Mouse (Mus musculus): ENCODE data around the gene Dusp1. TPM values are rescaled to one million over a fixed set of nuclear protein-coding genes. Genes with fewer than 3 reads are reported as not detected.

Gene Dusp1
- polyA plus RNA-seq, 1 experiment = 107 TPM

DNA sequence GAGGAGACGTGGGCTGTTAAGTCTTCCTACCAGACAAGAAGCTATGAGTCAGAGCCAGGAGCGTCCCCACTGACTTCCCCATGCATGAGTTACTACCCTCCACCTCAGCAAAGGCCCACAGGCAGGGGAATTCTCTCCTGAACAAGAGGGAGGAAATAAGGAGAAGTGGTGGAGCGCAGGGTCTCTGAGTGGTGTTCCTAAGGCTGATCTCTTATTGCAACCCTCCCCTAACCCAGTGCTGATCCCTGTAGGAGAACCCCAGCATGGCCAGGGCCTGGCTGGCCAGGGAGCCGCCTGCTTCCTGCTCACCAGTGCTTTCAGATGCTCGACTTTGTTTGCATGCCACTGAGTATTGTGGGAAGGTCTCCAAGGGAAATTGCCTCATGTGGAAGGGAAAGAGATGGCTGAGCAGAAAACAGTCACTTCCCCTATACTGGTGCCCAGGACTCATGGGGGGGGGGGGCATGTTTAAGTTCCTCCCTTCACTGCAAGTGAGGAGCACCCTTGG, 64.5 kb downstream of the Dusp1 start:
- TF ChIP-seq GATA1 (IDR thresholded peaks at IDR 0.05; ENCODE audit: low read length) (no peak), TAL1 (IDR thresholded peaks at IDR 0.05; ENCODE audit: low read length) (no peak)
- H3K4me1 ChIP-seq (ENCODE audit: control insufficient read depth) = no peaks in the 10 kb centered on the region
- H3K27me3 ChIP-seq (ENCODE audit: control insufficient read depth) = peaks cover 2% of the 10 kb centered on the region
- H3K36me3 ChIP-seq (ENCODE audit: control insufficient read depth) = no peaks in the 10 kb centered on the region; the same call in 1 of the 2 replicates
- no peak overlapping the region for H3K4me3 ChIP-seq (replicated peaks)
- peaks cover 21% of the 10 kb centered on the region for H3K9me3 ChIP-seq (ENCODE audit: control insufficient read depth, low read length)

DNA sequence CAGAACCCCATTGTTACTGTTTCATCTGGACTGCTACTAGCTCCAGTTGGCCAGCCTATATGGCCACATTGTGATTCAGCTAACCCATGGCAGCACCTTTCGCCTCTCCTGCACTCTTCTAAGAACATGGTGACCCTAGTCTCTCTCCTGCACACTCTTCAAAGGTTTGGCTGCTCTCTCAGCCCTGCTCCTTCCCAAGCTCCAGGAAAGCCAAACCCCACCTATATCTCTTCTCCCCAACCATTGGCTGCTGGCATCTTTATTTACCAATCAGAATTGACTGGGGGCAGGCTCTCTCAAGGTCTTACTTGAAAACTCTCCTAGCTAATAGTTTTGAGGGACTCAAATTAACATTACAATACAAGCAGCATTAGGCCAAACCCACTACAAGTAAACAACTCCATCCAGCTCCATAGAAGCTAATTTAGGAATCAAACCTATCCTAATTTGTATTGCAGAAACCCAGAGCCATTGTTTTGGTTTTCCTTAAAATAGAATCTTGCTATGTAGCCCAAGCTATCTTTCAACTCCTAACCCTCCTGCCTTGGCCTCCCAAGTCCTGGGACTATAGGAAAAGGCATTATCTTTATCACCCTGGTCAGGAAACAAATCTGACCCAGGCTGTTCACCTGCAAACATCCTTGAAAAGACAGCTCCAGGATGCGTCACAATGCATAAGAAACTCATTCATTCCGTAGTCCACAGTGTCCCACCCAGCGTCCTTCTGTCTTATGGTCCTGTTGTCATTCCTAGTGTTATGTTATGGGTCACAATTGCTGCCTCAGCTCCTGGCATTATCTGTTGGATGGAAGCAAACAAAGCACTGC, 67.1 kb downstream of the Dusp1 start:
- peaks cover 26% of the 10 kb centered on the region for H3K9me3 ChIP-seq (ENCODE audit: control insufficient read depth, low read length)

DNA sequence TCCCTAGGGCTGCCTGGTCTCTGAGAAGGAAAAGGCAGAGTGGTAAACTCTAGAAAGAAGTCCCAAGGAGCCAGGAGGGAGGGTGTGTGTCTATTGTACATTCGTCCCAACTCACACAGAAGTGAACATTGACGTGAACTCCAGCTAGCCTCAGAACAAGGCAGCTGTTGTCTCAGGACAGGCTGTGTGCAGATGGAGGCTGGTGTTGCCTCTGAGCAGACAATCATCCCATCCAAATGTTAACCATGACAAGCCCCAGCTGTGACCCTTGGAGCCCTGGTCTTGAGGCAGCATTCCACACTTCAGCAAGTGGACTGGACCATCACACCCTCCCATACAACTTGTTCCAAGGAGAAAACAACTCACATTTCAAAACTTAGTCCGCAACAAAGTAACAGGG, 69.7 kb downstream of the Dusp1 start:
- Histone ChIP-seq H3K4me1 (ENCODE audit: control insufficient read depth) (no peaks in the 10 kb centered on the region), H3K36me3 (ENCODE audit: control insufficient read depth) (no peaks in the 10 kb centered on the region), H3K9me3 (ENCODE audit: control insufficient read depth, low read length) (peaks cover 26% of the 10 kb centered on the region), H3K27me3 (ENCODE audit: control insufficient read depth) (no peaks in the 10 kb centered on the region; the same call in 1 of the 2 replicates), H3K4me3 (replicated peaks) (no peak overlapping the region)
- TF ChIP-seq TAL1 (IDR thresholded peaks at IDR 0.05; ENCODE audit: low read length) (no peak), GATA1 (IDR thresholded peaks at IDR 0.05; ENCODE audit: low read length) (no peak)

More for the DNA sequence above, 67.1 kb downstream of the Dusp1 start:
- H3K4me3 ChIP-seq (replicated peaks) = no peak overlapping the region
- TF ChIP-seq TAL1 (IDR thresholded peaks at IDR 0.05; ENCODE audit: low read length) (no peak), GATA1 (IDR thresholded peaks at IDR 0.05; ENCODE audit: low read length) (no peak)
- no peaks in the 10 kb centered on the region for H3K4me1 ChIP-seq (ENCODE audit: control insufficient read depth)
- H3K27me3 ChIP-seq (ENCODE audit: control insufficient read depth) = no peaks in the 10 kb centered on the region; the same call in none of the 2 replicates
- no peaks in the 10 kb centered on the region for H3K36me3 ChIP-seq (ENCODE audit: control insufficient read depth)

DNA sequence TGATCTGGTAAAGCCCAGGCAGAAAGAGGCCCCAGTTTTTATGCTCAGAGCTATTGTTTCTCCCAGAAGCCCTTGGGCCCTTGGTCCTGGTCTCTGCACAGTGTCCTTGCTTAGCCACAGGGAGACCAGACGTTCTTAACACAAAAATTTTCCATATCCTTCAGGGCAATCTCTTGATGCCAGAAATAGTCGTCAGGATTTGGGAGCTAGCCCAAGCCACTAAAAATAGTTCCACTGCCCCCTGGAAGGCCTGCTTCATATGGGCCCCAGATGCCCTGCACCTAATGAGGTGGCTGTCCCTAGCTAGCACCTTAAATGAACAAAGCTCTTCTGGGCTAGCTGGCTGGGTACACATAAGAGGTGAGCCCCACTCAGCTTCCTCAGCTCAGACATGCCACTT, 71.0 kb downstream of the Dusp1 start:
- no peaks in the 10 kb centered on the region for H3K4me1 ChIP-seq (ENCODE audit: control insufficient read depth)
- no peak overlapping the region for H3K4me3 ChIP-seq (replicated peaks)
- TF ChIP-seq GATA1 (IDR thresholded peaks at IDR 0.05; ENCODE audit: low read length) = no peak
- no peak for TF ChIP-seq TAL1 (IDR thresholded peaks at IDR 0.05; ENCODE audit: low read length)
- H3K36me3 ChIP-seq (ENCODE audit: control insufficient read depth) = no peaks in the 10 kb centered on the region
- H3K9me3 ChIP-seq (ENCODE audit: control insufficient read depth, low read length) = peaks cover 22% of the 10 kb centered on the region
- no peaks in the 10 kb centered on the region; the same call in 1 of the 2 replicates for H3K27me3 ChIP-seq (ENCODE audit: control insufficient read depth)

DNA sequence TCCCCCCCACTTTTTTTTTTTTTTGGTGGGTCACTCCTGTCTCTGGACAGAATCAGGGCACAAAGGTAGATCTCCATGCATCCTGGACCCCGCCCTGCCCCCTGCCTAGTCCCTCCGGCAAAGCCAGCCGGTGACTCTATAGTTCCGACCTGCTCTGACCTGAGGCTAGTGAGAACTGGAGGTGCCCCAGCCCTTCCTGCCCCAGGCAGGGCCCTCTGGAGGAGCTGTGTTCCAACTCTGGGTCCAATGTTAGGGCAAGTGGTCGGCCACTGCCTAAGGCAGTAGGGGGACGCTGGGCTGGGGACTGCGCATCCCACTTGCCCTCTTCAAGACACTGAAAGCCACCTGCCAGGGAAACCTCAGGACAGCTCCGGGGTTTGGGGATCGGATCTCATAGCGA, 71.9 kb downstream of the Dusp1 start:
- TF ChIP-seq TAL1 (IDR thresholded peaks at IDR 0.05; ENCODE audit: low read length) (no peak), GATA1 (IDR thresholded peaks at IDR 0.05; ENCODE audit: low read length) (no peak)
- H3K27me3 ChIP-seq (ENCODE audit: control insufficient read depth) = no peaks in the 10 kb centered on the region; the same call in none of the 2 replicates
- peaks cover 22% of the 10 kb centered on the region for H3K9me3 ChIP-seq (ENCODE audit: control insufficient read depth, low read length)
- H3K4me1 ChIP-seq (ENCODE audit: control insufficient read depth) = no peaks in the 10 kb centered on the region
- H3K4me3 ChIP-seq (replicated peaks) = no peak overlapping the region
- no peaks in the 10 kb centered on the region for H3K36me3 ChIP-seq (ENCODE audit: control insufficient read depth)

DNA sequence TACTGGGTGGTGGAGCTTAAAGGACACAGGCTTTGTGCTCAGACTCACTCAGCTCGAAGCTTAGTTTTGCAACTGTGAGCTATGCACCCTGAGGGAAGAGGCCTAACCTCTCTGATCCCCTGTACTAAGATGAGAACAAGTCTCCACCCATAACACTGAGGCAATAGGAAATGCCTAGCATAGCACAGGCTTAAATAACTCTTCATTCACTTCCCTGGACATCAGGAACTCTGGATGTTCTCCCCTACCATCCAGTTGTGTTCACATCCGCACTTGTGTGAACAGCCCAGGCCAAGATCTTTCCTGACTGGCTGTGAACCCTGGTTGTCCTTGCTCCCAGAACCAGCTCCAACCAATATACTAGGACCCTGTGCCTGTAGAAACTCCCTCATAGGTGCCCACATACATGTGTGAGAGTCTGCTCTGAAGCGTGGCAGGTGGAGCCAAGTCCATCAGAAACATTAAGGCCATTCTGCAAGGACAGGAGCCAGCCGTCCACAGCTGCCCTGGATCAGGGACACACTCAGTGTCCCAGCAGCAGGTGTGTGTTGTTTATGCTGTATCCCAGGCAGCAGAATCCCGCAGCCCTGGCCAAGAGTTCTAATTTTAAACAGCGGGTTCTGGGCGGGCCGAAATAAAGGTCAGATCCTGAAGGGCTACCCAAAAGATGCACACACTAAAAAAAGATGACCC, 73.1 kb downstream of the Dusp1 start:
- Histone ChIP-seq H3K27me3 (ENCODE audit: control insufficient read depth) (no peaks in the 10 kb centered on the region; the same call in none of the 2 replicates), H3K9me3 (ENCODE audit: control insufficient read depth, low read length) (peaks cover 16% of the 10 kb centered on the region), H3K4me1 (ENCODE audit: control insufficient read depth) (no peaks in the 10 kb centered on the region), H3K4me3 (replicated peaks) (no peak overlapping the region), H3K36me3 (ENCODE audit: control insufficient read depth) (no peaks in the 10 kb centered on the region)
- TF ChIP-seq TAL1 (IDR thresholded peaks at IDR 0.05; ENCODE audit: low read length) (no peak), GATA1 (IDR thresholded peaks at IDR 0.05; ENCODE audit: low read length) (no peak)

DNA sequence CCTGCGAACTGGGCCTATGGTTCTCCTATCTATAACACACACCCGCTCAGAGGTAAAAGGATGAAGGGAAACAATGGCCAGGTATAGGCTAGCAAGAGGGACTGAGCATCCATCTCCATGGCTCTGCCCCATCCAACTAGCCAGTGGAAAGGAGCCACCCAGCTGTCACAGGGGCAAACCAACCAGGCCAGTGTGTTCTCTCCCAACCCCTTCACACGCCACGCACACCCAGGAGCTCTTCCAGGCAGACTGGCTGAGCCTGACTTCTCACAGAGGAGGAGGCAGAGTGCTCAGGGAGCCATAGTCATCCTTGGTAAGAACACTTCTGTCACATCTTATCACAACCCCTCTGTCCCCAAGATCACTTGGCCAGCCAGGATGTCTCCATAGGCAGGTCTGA, 74.0 kb downstream of the Dusp1 start:
- H3K9me3 ChIP-seq (ENCODE audit: control insufficient read depth, low read length) = peaks cover 9% of the 10 kb centered on the region
- H3K36me3 ChIP-seq (ENCODE audit: control insufficient read depth) = no peaks in the 10 kb centered on the region
- H3K27me3 ChIP-seq (ENCODE audit: control insufficient read depth) = no peaks in the 10 kb centered on the region; the same call in none of the 2 replicates
- no peak overlapping the region for H3K4me3 ChIP-seq (replicated peaks)
- no peak for TF ChIP-seq GATA1 (IDR thresholded peaks at IDR 0.05; ENCODE audit: low read length)
- TF ChIP-seq TAL1 (IDR thresholded peaks at IDR 0.05; ENCODE audit: low read length) = no peak
- no peaks in the 10 kb centered on the region for H3K4me1 ChIP-seq (ENCODE audit: control insufficient read depth)

DNA sequence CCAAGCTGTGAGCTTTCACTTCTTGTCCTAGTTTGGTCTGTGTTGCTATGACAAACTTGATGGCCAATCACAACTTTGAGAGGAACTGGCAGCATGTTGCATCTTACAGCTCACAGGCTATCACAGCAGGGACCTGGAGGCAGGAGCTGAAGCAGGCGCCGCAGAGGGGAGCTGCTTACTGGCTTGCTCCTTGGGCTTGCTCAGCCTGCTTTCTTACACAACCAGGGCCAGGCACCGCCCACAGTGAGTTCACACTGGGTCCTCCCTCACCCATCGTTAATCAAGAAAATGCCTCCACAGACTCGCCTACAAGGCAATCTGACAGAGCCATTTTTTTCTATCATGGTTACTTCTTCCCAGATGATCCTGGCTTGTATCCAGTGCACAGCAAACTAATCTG, 74.7 kb downstream of the Dusp1 start:
- TF ChIP-seq TAL1 (IDR thresholded peaks at IDR 0.05; ENCODE audit: low read length) (no peak), GATA1 (IDR thresholded peaks at IDR 0.05; ENCODE audit: low read length) (no peak)
- Histone ChIP-seq H3K9me3 (ENCODE audit: control insufficient read depth, low read length) (peaks cover 3% of the 10 kb centered on the region), H3K4me1 (ENCODE audit: control insufficient read depth) (no peaks in the 10 kb centered on the region), H3K36me3 (ENCODE audit: control insufficient read depth) (no peaks in the 10 kb centered on the region), H3K4me3 (replicated peaks) (no peak overlapping the region), H3K27me3 (ENCODE audit: control insufficient read depth) (no peaks in the 10 kb centered on the region; the same call in none of the 2 replicates)

Data from erythroblast, embryonic 14.5 days (primary cell).